20 mouse cellular contexts compared by ENCODE assay signal in the genomic region with DNA sequence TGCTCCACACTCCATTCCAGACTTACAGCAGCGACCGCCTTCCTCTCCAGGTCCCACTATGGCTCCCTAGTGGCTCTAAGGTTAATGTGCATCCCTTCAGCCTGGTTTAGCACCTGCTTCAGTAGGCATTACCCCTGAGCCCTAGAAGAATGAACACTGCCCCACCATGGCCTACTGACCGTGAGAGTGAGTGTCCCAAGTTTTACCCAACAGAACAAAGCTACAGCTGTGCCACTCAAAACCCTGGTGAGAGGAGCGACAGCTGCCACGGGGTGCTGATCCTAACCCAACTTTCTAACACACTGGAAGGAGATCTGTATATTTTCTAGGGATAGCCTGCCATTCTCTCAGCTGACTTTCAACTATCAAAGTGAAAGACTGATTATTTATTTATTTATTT.
DNase-seq lines count a peak whose midpoint lies in the region; TF ChIP-seq lines count a peak whose summit lies in the region.
"Had no signal": no experiment of that assay in that cellular context is flagged by ENCODE, and none has a peak within 500 bp of the region (broad histone marks: within the 10 kb centered on the region; RNA-seq: fewer than 3 reads in every experiment).

No protein-coding gene starts in this region.

- no peak overlapping the region for H3K4me3 ChIP-seq in layer of hippocampus, adult 2 months
- H3K4me3 ChIP-seq in myocyte = no peak overlapping the region

- DNase-seq in heart, adult 11 months = peak; percentile 88
- no peak for DNase-seq in heart, postnatal 25 days (ENCODE audit: low spot score)
- no peak for DNase-seq in layer of hippocampus, adult 2 months (ENCODE audit: low spot score in 2 of 2)
- DNase-seq in layer of hippocampus, adult 9-11 months = no peak
- no peak for DNase-seq in c-Kit-positive CD71-positive TER-119-positive erythroid progenitor cells, embryonic 14.5 days (ENCODE audit: low spot score)
- DNase-seq: adrenal gland, adult 2 months; adrenal gland, adult 8-10 months; adrenal gland, postnatal 10 days; adrenal gland, postnatal 14 days; adrenal gland, postnatal 25 days; adrenal gland, postnatal 36 days; B cell, adult 2 months; cerebellum, adult 11 months; cerebellum, adult 11-12 months; cerebellum, adult 18-20 months; cerebellum, adult 2 months had no signal

- TF ChIP-seq CTCF in layer of hippocampus, adult 2 months (conservative IDR thresholded peaks at IDR 0.05) = 0 out of 2 replicates have a peak, but pooled peaks have one; percentile 10

- H3K36me3 ChIP-seq in myocyte (ENCODE audit: control insufficient read depth, insufficient read depth) = peaks cover 4% of the 10 kb centered on the region
- H3K36me3 ChIP-seq: G1E had no signal

- TF ChIP-seq POLR2A in myocyte (IDR thresholded peaks at IDR 0.05; ENCODE audit: insufficient read length, low read depth) = no peak

- intact Hi-C loops in heart, postnatal 25 days (cut with DNase I) = no loop called here

- no peaks in the 10 kb centered on the region for H3K27me3 ChIP-seq in myocyte (ENCODE audit: control insufficient read depth, insufficient read depth, insufficient read length)
- H3K27me3 ChIP-seq: CH12.LX, Patski had no signal

- H3K27ac ChIP-seq in layer of hippocampus, adult 2 months = peak overlapping the region; percentile 33; the same call in 1 of the 2 replicates

- H3K4me2 ChIP-seq in myocyte (ENCODE audit: low read depth) = no peak overlapping the region

- no peak overlapping the region for H3ac ChIP-seq in myocyte (ENCODE audit: control insufficient read depth, insufficient read length)

- no peaks in the 10 kb centered on the region for H3K79me2 ChIP-seq in myocyte (ENCODE audit: control insufficient read depth, insufficient read depth)

TF ChIP-seq in myocyte, 11 proteins besides CTCF, POLR2A, EP300 and RAD21:
- no peak for TF ChIP-seq MAX (IDR thresholded peaks at IDR 0.05; ENCODE audit: low read depth)
- no peak for TF ChIP-seq POLR2AphosphoS2 (IDR thresholded peaks at IDR 0.05; ENCODE audit: insufficient read length, low read depth)
- TF ChIP-seq MYOG (IDR thresholded peaks at IDR 0.05; ENCODE audit: control insufficient read depth in 1 of 3, insufficient read depth in 1 of 3, insufficient read length in 2 of 3, low read depth in 2 of 3) = peak; percentile 29 to 75 (median 56)
- TF ChIP-seq SRF (IDR thresholded peaks at IDR 0.05; ENCODE audit: control insufficient read depth, insufficient read length, low read depth) = no peak
- TF ChIP-seq MYOD1 (IDR thresholded peaks at IDR 0.05; ENCODE audit: control insufficient read depth in 1 of 3, insufficient read length in 2 of 3, low read depth in 2 of 3) = peak in 2 of 3 experiments; percentile 33 to 78
- TF ChIP-seq TCF12 (IDR thresholded peaks at IDR 0.05; ENCODE audit: insufficient read depth, poor library complexity, severe bottlenecking) = no peak
